Mouse (Mus musculus) erythroid progenitor cell, adult 5-6 weeks (primary cell): ENCODE measurements around the gene Mov10l1. TPM values are rescaled to one million over a fixed set of nuclear protein-coding genes. Genes with fewer than 3 reads are reported as not detected.

ENCODE experiments used
- ATAC-seq: replicated peaks from 2 replicates; pipeline ENCODE4 v1.8.0; 2016; ENCODE audit warnings: moderate number of reproducible peaks, mild to moderate bottlenecking, moderate TSS enrichment, inconsistent platforms; ENCODE audit not compliant: poor library complexity, low FRiP score, severe bottlenecking
- total RNA-seq, 2 experiments: library from RNA; stranded (forward) in 1 of 2; stranded (reverse) in 1 of 2; fragments of 150-400 nt in 1 of 2; fragments of 186-747, 209-891 nt in 1 of 2; gene quantifications; 2 replicates each; pipeline versions ENCODE4 v1.2.3 to v1.2.4; 2015 to 2017; ENCODE audit warnings: low replicate concordance in 2 of 2

Mov10l1 gene
- total RNA-seq (2015; ENCODE audit: low replicate concordance) (not detected in 2 replicates), total RNA-seq (2017; ENCODE audit: low replicate concordance) (under 0.01 TPM in 1 of 2 replicates, not detected in the other)

GRCm38 (mm10) chr15:88982534-88983079, at the start of gene Mov10l1:
Mov10l1 (plus strand) TSS chr15:88982909.
- ATAC-seq: no peak

DNA sequence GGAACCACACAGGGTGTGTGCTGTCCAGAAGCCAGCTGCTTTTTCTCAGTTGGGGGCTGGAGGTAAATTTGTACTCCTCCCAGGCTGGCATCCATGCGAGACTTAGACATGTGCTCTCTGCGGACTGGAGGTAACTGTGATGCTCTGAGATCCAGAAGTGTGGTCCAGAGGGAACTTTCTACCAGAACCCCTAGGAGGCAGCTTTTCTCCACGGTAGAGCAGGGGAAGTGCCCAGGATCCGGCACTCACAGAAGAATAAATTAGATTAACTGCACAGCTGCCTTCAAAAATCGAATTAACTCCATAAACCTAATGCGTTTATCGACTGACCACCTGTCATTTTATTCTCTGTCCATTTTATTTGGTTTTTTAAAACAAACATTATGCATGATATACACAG, 48.6 kb upstream of the Mov10l1 start:
- ATAC-seq: no peak

DNA sequence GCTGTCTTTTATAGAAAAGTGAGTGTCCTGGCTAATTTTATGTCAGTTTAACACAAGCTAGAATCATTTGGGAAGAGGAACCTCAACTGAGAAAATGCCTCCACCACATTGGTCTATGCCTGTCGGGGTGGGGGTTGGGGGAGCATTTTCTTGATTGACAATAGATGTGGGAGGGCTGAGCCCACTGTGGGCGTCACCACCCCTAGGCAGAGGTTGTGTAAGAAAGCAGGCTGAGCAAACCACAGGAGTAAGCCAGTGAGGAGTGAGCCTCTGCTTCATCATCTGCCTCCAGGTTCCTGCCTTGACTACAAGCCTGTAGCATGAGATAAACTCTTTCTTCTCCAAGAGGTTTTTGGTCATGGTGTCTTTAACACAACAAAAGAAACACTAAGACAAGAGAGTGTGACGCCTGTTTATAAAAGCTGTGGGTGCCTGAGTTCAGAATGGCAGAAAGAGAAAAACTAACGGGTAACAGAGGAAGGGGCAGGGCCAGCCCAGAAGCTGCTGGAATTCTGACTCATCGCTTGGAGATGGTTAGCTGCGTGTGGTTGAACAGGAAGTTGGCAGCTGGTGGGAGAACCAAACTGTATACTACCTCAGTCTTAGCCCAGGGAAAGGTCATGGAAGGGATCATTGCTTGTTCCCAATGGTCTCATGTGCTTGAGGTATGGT, 46.0 kb upstream of the Mov10l1 start:
- ATAC-seq: no peak

- no peak for ATAC-seq
These were observed 45.4 kb upstream of the Mov10l1 start for GRCm38 (mm10) chr15:88937291-88937650.

GRCm38 (mm10) chr15:88942783-88943182, 39.9 kb upstream of the Mov10l1 start:
- no peak for ATAC-seq

DNA sequence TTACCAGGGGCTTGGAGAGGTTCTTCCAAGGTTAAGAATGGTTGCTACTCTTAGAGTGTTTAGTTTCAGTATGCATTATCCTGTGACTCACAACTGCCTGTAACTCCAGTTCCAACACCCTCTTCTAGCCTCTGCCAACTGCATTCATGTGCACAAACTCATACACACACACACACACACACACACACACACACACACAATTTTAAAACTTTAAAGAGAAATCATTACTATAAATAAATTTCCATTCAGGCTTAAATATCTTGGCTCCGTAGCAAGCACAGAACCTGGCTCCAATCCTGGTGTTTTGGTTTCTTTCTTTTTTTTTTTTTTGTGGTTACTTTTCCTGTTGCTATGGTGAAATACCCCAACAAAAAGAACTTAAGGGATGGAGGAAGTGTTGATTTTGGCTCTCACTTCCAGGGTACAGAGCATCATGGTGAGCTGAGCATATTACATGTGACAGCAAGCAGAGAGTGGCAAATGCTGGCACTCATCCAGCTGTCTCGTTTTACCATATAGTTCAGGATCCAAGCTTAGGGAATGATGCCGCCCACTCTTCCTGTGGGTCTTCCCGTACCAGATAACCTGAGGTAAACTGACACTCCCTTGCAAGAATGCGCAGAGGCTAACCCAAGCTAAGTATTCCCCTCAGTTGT, 38.7 kb upstream of the Mov10l1 start:
- ATAC-seq: no peak

DNA sequence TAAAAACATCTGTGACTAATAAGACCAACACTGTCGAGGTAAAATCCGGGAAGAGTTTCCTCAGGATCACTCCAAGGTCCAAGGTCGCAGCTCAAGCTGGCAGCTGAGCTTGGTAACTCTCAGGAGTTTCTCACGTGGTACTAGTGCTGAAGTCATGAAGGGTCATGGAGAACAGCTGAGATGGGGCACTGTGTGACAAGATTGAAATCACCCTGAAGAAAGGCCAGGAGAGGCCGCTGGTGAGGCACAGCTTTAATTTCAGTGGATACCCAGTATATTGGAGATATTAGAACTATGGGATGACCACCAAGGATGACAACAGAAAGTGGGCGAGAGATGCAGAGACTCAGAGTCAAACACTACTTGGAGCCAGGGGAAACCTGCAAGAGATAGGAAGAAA, 35.9 kb upstream of the Mov10l1 start:
- no peak for ATAC-seq

DNA sequence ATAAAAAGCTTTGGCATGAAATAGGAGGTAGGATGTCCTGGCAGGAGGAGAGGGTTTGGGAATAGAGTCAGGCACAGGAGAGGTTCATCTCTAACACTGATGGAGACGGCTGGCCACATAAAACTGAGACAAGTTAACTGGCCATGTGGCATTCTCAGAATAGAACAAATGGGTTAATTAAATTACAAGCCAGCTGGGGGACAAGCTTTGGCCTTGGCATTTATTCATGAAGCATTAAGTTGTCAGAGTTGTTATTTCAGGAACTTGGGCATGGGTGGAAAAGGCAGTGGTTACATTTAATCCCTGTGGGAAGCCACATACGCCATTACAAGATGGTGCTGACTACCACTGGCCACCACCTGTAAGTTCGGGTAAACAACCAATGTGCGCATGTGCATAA, 31.5 kb upstream of the Mov10l1 start:
- ATAC-seq: no peak

- no peak for ATAC-seq
These were observed 28.2 kb upstream of the Mov10l1 start, which contains the start of gene Ttll8 for GRCm38 (mm10) chr15:88954368-88955072. Ttll8 (minus strand) TSS chr15:88954418.

DNA sequence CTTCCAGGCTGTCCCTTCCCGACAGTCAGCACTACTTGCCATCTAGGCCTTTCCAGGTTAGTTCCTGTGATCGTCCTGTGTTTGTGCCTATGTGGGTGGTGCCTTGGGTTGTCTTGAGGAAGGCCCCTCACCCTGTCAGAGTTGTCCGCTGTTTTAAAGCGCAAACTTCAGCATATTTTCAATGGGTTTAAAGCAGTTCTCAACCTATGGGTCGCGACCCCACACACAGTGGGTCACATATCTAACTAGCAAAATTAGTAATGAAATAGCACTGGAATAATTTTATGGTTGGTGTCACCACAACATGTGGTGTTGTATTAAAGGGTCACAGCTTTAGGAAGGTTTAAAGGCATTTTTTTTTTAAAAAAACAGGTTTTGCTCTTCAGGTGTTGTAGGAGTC, 27.4 kb upstream of the Mov10l1 start:
- ATAC-seq: no peak

DNA sequence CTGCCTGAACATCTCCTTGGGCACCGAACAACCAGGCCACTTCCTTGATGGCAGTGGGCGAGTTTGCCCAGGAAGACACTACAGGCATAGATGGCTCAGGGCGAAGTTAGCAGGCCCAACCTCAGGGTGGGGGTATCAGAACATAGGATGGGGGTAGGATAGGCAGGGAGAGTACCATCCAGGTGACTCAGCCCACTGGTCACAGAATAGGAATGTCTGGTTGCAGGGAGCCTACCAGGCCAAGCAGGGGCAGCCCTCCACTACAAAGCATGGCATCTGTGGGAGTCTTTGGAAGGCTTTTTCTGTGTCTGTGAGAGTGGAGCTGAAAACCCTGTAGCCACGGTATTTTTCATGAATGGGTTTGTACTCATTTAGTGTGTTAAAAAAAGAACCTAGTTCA, 25.2 kb upstream of the Mov10l1 start:
- ATAC-seq: no peak

DNA sequence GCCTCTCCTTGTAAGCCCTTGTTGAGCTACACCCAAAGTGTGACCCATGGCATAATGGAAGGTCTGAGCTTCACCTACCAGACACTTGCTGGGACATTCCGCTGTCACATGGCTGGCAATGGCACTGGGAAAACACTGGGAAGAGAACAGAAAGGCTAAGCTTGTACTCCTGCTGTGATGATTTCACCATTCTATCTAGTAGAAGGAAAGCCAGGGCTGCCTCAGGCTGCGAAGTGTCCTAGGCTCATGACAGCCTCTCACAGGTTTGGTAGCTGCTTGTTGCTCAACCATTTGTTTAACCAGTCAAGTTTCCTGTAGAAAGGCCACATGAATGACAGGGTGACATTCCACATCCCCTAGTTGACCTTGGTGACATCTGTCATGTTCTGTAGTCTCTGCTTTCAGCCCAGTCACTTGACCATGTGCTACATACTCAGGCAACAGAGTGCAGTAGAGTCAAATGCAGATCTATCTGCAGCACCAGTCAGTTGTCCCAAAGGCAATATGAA, 18.6 kb upstream of the Mov10l1 start:
- ATAC-seq: no peak

DNA sequence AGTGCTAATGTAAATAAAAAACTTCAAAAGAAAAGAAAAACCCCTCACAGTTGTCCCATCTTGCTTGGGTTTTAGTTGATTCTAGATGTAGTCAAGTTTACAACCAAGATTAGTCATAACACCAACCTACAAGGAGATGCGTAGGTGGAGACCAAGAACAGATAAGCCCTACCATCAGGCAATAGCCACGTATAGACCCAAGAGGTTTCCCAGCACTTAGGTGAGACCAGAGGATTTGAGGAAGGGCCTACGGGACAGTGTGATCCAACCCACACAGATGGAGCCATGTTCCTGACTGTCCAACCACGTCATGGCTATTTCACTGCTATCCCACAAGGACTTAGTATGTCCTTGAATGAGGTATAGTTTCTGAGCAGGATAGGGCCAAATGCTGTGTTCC, 10.4 kb upstream of the Mov10l1 start:
- no peak for ATAC-seq

GRCm38 (mm10) chr15:88978281-88979137, 4.2 kb upstream of the Mov10l1 start, which contains the start of gene Mlc1:
Mlc1 (minus strand) TSS chr15:88979007.
- no peak for ATAC-seq

GRCm38 (mm10) chr15:88979138-88979446, 3.6 kb upstream of the Mov10l1 start:
- no peak for ATAC-seq

DNA sequence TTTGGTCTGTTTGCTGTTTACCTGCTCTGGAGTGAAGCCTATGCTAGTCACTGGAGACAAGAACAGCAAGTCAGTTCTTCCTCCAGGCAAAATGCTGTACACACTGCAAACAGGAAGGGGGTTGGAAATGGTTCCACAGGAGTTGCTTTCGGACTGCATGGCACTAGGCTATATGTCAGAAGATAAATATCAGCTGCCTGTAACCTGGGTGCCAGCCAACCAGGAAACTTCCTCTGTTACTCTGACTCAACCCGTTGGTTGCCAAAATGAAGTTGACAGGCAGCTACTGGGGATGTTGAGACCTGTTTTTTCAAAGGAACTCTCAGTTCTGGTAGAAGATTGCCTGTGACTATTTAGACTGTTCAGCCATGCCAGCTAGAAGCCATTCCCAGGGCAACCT, 6.5 kb downstream of the Mov10l1 start:
- ATAC-seq: no peak

GRCm38 (mm10) chr15:88998636-88999035, 15.9 kb downstream of the Mov10l1 start:
- ATAC-seq: no peak

DNA sequence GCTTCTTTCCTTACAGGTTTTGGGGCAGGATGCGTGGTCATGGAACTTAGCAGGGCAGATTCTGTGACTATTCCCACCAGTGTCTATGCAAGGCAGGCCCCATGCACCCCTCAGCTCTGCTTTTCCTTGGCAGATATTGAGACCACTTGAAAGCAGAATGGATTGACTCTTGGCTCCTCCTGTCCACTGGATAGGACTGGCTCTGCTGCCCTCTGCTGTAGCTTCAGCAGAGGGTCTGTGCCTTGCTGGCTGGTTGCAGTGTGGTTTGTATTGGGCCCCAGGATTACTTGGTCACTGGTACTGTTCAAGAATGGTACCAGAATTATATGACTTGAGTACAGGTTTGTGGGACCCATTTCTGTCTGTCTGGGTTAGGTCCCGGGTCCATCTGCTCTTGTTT, 16.4 kb downstream of the Mov10l1 start:
- ATAC-seq: no peak

GRCm38 (mm10) chr15:89000367-89000766, 17.7 kb downstream of the Mov10l1 start:
- no peak for ATAC-seq

DNA sequence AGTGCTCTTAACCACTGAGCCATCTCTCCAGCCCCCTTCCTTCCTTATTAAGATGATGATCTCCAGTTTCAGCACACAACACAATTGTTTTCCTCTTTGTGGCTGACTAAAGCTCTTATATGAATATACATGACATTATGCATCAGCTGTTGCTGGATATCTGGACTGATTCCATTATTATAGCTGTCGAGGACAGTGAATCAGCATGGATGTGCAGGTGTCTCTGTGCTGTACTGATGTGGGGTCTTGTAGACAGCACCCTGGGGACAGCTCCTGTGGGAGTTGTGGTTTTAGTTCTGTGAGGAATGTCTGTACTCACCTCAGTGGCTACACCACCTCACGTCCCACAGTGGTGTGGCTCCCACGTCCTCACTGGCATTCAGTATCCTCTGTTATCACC, 18.5 kb downstream of the Mov10l1 start:
- no peak for ATAC-seq
